Mouse (Mus musculus) lung, postnatal 0 days (tissue): Measurements from ENCODE around the gene Spag4.

Experiments
- CTCF ChIP-seq: IDR thresholded peaks from 2 replicates; pipeline ENCODE4 v1.5.1; 2016; ENCODE audit warnings: antibody characterized with exemption, mild to moderate bottlenecking
- EP300 ChIP-seq: IDR thresholded peaks from 2 replicates; pipeline ENCODE4 v1.6.1; 2016; ENCODE audit warnings: antibody characterized with exemption, mild to moderate bottlenecking, control low read depth

GRCm38 (mm10) chr2:156021219-156021618 is 43.8 kb upstream of the Spag4 start:
- no peak for TF ChIP-seq CTCF
- TF ChIP-seq EP300 = no peak
